8 mouse cellular contexts compared by ENCODE assay signal in genomic region chr5:75835556-75835961, GRCm38 (mm10).
DNase-seq lines count a peak whose midpoint lies in the region; ATAC-seq and TF ChIP-seq lines count a peak whose summit lies in the region.

No protein-coding gene starts in this region.

- H3K4me2 ChIP-seq in forebrain, embryonic 13.5 days = no peak overlapping the region
- H3K4me2 ChIP-seq in intestine, postnatal 0 days (replicated peaks; ENCODE audit: low read depth) = peak overlapping the region; percentile 51
- peak overlapping the region; percentile 9; the same call in 1 of the 2 replicates for H3K4me2 ChIP-seq in midbrain, embryonic 12.5 days (replicated peaks)

- no peak for TF ChIP-seq POLR2A in bone marrow macrophage, adult 2 months (IDR thresholded peaks at IDR 0.05; ENCODE audit: borderline replicate concordance, low read depth, low read length)

- H3K27me3 ChIP-seq in forebrain, embryonic 10.5 days (ENCODE audit: poor library complexity, severe bottlenecking) = no peaks in the 10 kb centered on the region
- no peaks in the 10 kb centered on the region for H3K27me3 ChIP-seq in forebrain, embryonic 13.5 days
- H3K27me3 ChIP-seq in intestine, postnatal 0 days (replicated peaks; ENCODE audit: control insufficient read depth, insufficient read depth, low read length) = no peaks in the 10 kb centered on the region
- H3K27me3 ChIP-seq in midbrain, embryonic 12.5 days = no peaks in the 10 kb centered on the region

- no peak for ATAC-seq in forebrain, embryonic 13.5 days
- no peak for ATAC-seq in intestine, postnatal 0 days
- no peak for ATAC-seq in midbrain, embryonic 12.5 days (ENCODE audit: low FRiP score, low read depth)

- no peak overlapping the region for H3K9ac ChIP-seq in forebrain, embryonic 13.5 days
- H3K9ac ChIP-seq in intestine, postnatal 0 days (ENCODE audit: low read depth, low read length) = no peak overlapping the region
- H3K9ac ChIP-seq in midbrain, embryonic 12.5 days (replicated peaks) = no peak overlapping the region

- H3K4me3 ChIP-seq in forebrain, embryonic 10.5 days = no peak overlapping the region
- no peak overlapping the region for H3K4me3 ChIP-seq in forebrain, embryonic 13.5 days
- peak overlapping the region; percentile 49 for H3K4me3 ChIP-seq in bone marrow macrophage, adult 2 months (ENCODE audit: insufficient read depth, low read length)
- H3K4me3 ChIP-seq in intestine, postnatal 0 days (ENCODE audit: low read depth, low read length) = peak overlapping the region; percentile 7; the same call in 1 of the 2 replicates
- H3K4me3 ChIP-seq in midbrain, embryonic 12.5 days = no peak overlapping the region

- H3K9me3 ChIP-seq in forebrain, embryonic 10.5 days = no peaks in the 10 kb centered on the region
- H3K9me3 ChIP-seq in forebrain, embryonic 13.5 days (replicated peaks) = no peaks in the 10 kb centered on the region
- no peaks in the 10 kb centered on the region for H3K9me3 ChIP-seq in intestine, postnatal 0 days (ENCODE audit: control insufficient read depth)
- H3K9me3 ChIP-seq in midbrain, embryonic 12.5 days = no peaks in the 10 kb centered on the region

- TF ChIP-seq CTCF in bone marrow macrophage, adult 2 months (IDR thresholded peaks at IDR 0.05; ENCODE audit: low read depth, low read length) = no peak
- TF ChIP-seq CTCF in intestine, postnatal 0 days (IDR thresholded peaks at IDR 0.05; ENCODE audit: low read depth) = no peak

- no peaks in the 10 kb centered on the region for H3K36me3 ChIP-seq in forebrain, embryonic 10.5 days (replicated peaks)
- H3K36me3 ChIP-seq in forebrain, embryonic 13.5 days (ENCODE audit: poor library complexity, severe bottlenecking) = no peaks in the 10 kb centered on the region
- H3K36me3 ChIP-seq in intestine, postnatal 0 days (ENCODE audit: control insufficient read depth, insufficient read depth) = no peaks in the 10 kb centered on the region
- H3K36me3 ChIP-seq in midbrain, embryonic 12.5 days = no peaks in the 10 kb centered on the region

- peak overlapping the region; percentile 6; the same call in 1 of the 2 replicates for H3K27ac ChIP-seq in forebrain, embryonic 10.5 days
- no peak overlapping the region for H3K27ac ChIP-seq in forebrain, embryonic 13.5 days
- no peak overlapping the region for H3K27ac ChIP-seq in bone marrow macrophage, adult 2 months (ENCODE audit: insufficient read depth, low read depth, low read length)
- no peak overlapping the region for H3K27ac ChIP-seq in intestine, postnatal 0 days (ENCODE audit: low read depth, low read length)
- H3K27ac ChIP-seq in midbrain, embryonic 12.5 days (replicated peaks) = no peak overlapping the region

- peaks cover under 1% of the 10 kb centered on the region; the same call in 1 of the 2 replicates for H3K4me1 ChIP-seq in forebrain, embryonic 10.5 days
- 0 out of 2 replicates have a peak, but pooled peaks cover under 1% of the 10 kb centered on the region for H3K4me1 ChIP-seq in forebrain, embryonic 13.5 days
- 0 out of 2 replicates have a peak, but pooled peaks cover 2% of the 10 kb centered on the region for H3K4me1 ChIP-seq in bone marrow macrophage, adult 2 months (ENCODE audit: control insufficient read depth, insufficient read depth, low read length)
- H3K4me1 ChIP-seq in intestine, postnatal 0 days (replicated peaks; ENCODE audit: control insufficient read depth, insufficient read depth, low read length) = 0 out of 2 replicates have a peak, but pooled peaks cover under 1% of the 10 kb centered on the region
- no peaks in the 10 kb centered on the region for H3K4me1 ChIP-seq in midbrain, embryonic 12.5 days

- 78% methylated on average over 20 of the region's 20 CpGs for WGBS in forebrain, embryonic 10.5 days
- WGBS in forebrain, embryonic 13.5 days = 86% methylated on average over 20 of the region's 20 CpGs
- 38% methylated on average over 20 of the region's 20 CpGs for WGBS in intestine, postnatal 0 days
- 74% methylated on average over 20 of the region's 20 CpGs for WGBS in midbrain, embryonic 12.5 days

- DNase-seq in forebrain, embryonic 10.5 days (ENCODE audit: extremely low spot score, low spot score) = no peak
- peak; percentile 78 for DNase-seq in heart, adult 8-10 months (ENCODE audit: low spot score)
- peak; percentile 33 for DNase-seq in liver
- peak; percentile 73 for DNase-seq in thymus, postnatal 4 days

Comparison
In these comparisons a context has a peak if more than half of its experiments do, and no peak if none do; other contexts are left out.
1. H3K4me3 ChIP-seq: peak in bone marrow macrophage, adult 2 months (single experiment) and intestine, postnatal 0 days (single experiment); none in forebrain, embryonic 10.5 days (single experiment), forebrain, embryonic 13.5 days (single experiment) and midbrain, embryonic 12.5 days (single experiment).